Mouse (Mus musculus) heart, adult 18-20 months (tissue): ENCODE data around the gene Vmn1r189. TPM values are rescaled to one million over a fixed set of nuclear protein-coding genes. Genes with fewer than 3 reads are reported as not detected.
A peak's percentile ranks its signal among the peaks of the same experiment; 100 is the strongest.
"Not testable (repeated sequence)": the region's sequence is repeated elsewhere in the genome, so short reads cannot be mapped to it uniquely, and the experiment has no call there.

Experiments
- DNase-seq, 2 experiments: peaks; one replicate each; pipeline ENCODE4 v3.0.0; 2021 to 2022; ENCODE audit warnings: mixed read lengths in 1 of 2
- long read RNA-seq, 2 experiments: library from polyadenylated mRNA; stranded (forward); transcript quantifications; one replicate each; pipeline ENCODE4 v2.0.0; 2021
- microRNA-seq, 2 experiments: library from miRNA; unstranded; fragments of <30 nt; microRNA quantifications; one replicate each; pipeline ENCODE4 v1.2.0; 2022
- total RNA-seq, 2 experiments: library from RNA; stranded (reverse); gene quantifications; 2 replicates each; pipeline ENCODE4 v1.2.3; 2021

Gene Vmn1r189
- not detected for total RNA-seq
- long read RNA-seq, experiment 1: 0 reads
- long read RNA-seq, experiment 2: 0 reads

DNA sequence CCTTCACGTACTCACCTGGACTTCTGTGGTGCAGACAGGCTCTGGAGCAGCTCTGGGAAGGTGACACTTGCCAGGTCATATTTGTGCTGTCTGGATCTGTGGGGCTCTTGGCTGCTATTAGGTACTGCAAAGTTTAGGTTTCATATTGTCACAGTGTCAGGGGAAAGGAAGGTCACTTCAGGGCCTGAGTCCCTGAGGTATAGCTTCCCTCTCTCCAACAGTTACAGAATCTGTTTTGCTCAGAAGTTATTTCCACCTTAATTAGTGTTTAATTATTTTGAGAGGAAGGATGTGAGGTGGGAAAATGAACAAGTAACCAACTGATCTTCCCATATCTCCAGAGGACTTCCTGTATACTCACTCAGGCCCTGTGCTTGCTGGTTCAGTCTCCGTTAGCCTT is at the start of gene Vmn1r189:
Vmn1r189 (minus strand) TSS at position 101 of the 400 bp plus-strand sequence.
- not testable (repeated sequence) for DNase-seq

GRCm38 (mm10) chr13:22136495-22137293 is 31.1 kb upstream of the Vmn1r189 start:
- not testable (repeated sequence) for DNase-seq

DNA sequence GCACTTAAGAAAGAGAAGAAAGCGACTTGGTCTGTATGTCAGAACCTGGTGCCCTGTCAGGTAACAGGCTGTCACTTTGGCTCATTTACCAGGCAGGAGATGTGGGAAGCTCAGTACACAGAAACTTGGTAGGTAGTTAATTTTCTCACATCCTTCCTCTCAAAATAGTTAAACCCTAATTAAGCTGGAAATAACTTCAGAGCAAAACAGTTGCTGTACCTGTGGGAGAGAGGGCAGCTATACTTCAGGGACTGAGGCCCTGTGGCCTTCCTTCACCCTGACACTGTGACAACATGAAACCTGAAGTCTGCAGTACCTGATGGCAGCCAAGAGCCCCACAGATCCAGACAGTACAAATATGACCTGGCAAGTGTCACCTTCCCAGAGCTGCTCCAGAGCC is 21.5 kb downstream of the Vmn1r189 start, which contains the start of gene Vmn1r188:
Vmn1r188 (plus strand) TSS at position 301 of the 400 bp plus-strand sequence.
- not testable (repeated sequence) for DNase-seq

DNA sequence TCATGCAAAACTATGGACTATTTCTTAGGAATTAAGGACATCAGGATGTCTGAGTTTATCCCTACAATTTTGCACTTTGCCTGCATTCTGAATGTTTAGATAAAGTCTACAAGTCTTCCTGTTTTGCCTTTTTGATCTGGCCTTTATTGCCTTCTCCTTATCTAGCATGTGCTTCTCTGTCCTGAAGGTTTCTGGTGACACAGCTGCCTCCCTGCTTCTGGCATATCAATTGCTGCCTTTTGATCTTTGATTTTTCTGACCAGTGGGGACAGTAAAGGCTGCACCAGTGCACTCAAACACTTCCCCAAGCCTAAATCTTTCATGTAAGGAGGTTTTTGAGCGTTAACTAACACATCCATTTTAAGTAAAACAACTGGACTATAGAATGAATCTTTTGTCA is 42.2 kb downstream of the Vmn1r189 start:
- no peak for DNase-seq

DNA sequence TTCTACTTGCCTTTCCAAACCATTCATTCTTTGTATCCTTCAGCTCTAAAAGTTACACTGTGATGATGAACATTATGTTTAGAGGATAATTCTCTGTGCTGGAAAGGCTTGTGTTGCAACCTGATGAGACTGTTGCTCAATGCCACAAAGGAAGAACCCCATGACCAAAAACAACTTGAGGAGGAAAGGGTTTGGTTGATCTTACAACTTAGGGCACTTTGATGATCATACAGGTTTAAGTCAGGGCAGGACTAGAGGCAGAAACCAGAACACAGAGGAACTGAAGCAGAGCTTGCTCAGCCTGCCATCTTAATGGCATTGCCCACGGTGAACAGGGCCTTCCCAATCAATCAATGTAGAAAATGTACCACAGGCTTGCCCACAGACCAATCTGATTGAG is 44.2 kb downstream of the Vmn1r189 start:
- DNase-seq: no peak

DNA sequence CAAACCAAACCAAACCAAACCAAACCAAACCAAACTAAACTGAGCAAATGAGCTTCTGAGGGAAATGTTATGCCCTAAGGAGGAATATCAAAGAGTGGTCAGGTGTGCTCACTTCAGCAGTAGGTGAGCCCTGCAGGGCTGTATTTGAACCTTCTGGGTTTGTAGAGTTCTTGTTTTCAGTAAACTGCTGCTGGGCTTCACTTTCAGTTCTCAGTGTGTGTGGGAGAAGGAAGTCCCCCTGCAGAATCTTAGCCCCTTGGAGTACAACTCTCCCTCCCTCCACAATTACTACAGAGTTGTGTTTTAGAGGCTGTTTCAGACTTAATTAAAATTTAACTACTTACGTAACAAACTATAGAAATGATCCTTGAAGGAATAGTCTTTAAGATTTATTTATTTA is 51.9 kb downstream of the Vmn1r189 start:
- no peak for DNase-seq

GRCm38 (mm10) chr13:22051523-22051859 is 54.1 kb downstream of the Vmn1r189 start:
- no peak for DNase-seq

DNA sequence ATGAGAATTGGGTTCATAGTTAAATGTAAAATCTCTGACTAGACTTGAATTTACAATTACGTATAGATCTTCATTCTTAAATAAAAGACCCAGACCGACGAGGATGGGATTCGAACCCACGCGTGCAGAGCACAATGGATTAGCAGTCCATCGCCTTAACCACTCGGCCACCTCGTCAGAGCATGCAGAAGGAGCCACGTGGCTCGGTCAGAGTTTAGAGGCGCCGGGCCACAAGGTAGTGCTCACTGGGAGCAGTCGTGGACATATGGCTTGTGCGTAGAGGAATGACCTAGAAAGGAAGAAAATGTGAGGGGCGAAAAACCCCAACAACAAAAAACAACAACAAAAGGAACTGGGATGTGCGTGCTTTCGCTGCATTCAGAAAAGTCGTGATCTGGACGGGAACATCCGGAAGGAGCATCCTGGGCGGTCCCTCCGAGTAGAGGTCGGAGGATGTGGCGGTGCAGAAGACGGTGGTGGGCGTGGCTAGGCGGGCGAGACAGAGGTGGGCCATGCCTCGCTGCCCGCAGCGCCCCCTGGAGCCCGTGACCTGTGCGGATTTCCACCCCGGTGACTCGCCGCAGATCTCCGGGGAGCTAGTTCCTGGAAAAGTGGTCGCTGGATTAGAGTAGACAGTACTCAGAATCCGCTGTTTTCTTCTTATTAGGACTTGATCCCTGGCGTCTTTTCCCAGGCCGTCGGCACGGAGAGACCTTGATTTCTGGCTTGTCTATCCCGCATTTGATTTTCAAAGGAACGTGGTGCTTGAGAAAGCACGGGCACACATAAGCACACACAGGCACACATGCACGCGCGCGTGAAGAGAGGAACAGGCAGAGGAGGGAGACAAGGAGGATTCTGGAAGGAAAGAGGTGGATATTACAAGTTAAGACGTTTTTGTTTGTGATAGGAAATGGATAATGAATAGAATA is 54.8 kb downstream of the Vmn1r189 start:
- peak; percentile 91 to 93 for DNase-seq

Small RNA genes within 50 kb of the gene (microRNA-seq; reads per million reads assigned to microRNA genes)
- 0 reads per million in 2 experiments for gene Gm26300

Other genes with a start within 250 kb of the Vmn1r189 start
- gene Zfp184, start 160.7 kb downstream of the Vmn1r189 start, total RNA-seq: 1 to 10 TPM in 1 of 2 experiments, under 1 TPM in 1; 0.67 to 1.3 TPM
- gene Pom121l2, start 124.6 kb downstream of the Vmn1r189 start, total RNA-seq: not detected
- gene Prss16, start 96.1 kb downstream of the Vmn1r189 start, total RNA-seq: not detected
- gene Hist1h2ah, start 70.3 kb downstream of the Vmn1r189 start, total RNA-seq: 10 to 100 TPM; 10.9 to 12.6 TPM
- 10 to 100 TPM; 15.2 to 16.5 TPM for gene Hist1h2bk, start 70.0 kb downstream of the Vmn1r189 start, total RNA-seq
- 10 to 100 TPM; 15.0 to 20.2 TPM for gene Hist1h4i, start 64.5 kb downstream of the Vmn1r189 start, total RNA-seq
- 10 to 100 TPM in 1 of 2 experiments, 1 to 10 TPM in 1; 7.7 to 10.8 TPM for gene Hist1h2ag, start 62.9 kb downstream of the Vmn1r189 start, total RNA-seq
- 1 to 10 TPM; 2.8 to 6.2 TPM for gene Hist1h2bj, start 62.6 kb downstream of the Vmn1r189 start, total RNA-seq
- not detected for gene Vmn1r188, start 21.4 kb downstream of the Vmn1r189 start, total RNA-seq
- gene Vmn1r191, start 78.1 kb upstream of the Vmn1r189 start, total RNA-seq: not detected
- gene Vmn1r192, start 85.3 kb upstream of the Vmn1r189 start, total RNA-seq: not detected
- gene Vmn1r193, start 117.3 kb upstream of the Vmn1r189 start, total RNA-seq: not detected
- gene Vmn1r194, start 138.4 kb upstream of the Vmn1r189 start, total RNA-seq: not detected
- not detected for gene Vmn1r195, start 164.7 kb upstream of the Vmn1r189 start, total RNA-seq
- gene Vmn1r196, start 184.1 kb upstream of the Vmn1r189 start, total RNA-seq: not detected
- not detected for gene Vmn1r197, start 218.8 kb upstream of the Vmn1r189 start, total RNA-seq
- not detected for gene Vmn1r198, start 244.5 kb upstream of the Vmn1r189 start, total RNA-seq